ENCODE assay signal across 8 mouse cellular contexts in genomic region chrX:13346696-13347026, GRCm38 (mm10).
DNase-seq lines count a peak whose midpoint lies in the region; ATAC-seq lines count a peak whose summit lies in the region.

No protein-coding gene starts in this region.

- 7% methylated on average over 5 of the region's 5 CpGs for WGBS in forebrain, embryonic 15.5 days

- peak overlapping the region; percentile 43 for H3K9ac ChIP-seq in forebrain, embryonic 15.5 days (replicated peaks)

- peak overlapping the region; percentile 97 for H3K27ac ChIP-seq in forebrain, embryonic 15.5 days (replicated peaks)

- ATAC-seq in forebrain, embryonic 15.5 days (replicated peaks): no peak; the same call in 1 of the 2 replicates

- peak overlapping the region; percentile 58 for H3K4me2 ChIP-seq in forebrain, embryonic 15.5 days (replicated peaks)

- DNase-seq in adrenal gland, postnatal 10 days: peak; percentile 47
- DNase-seq in adrenal gland, postnatal 4 days (ENCODE audit: low spot score in 2 of 2): no peak
- DNase-seq in left cerebral cortex, adult 8-10 months (ENCODE audit: low spot score in 2 of 2): peak; percentile 4 to 11
- no peak for DNase-seq in left cerebral cortex, adult 11 months (ENCODE audit: low spot score)
- peak; percentile 46 to 69 for DNase-seq in kidney, postnatal 4 days
- peak; percentile 68 for DNase-seq in lung, postnatal 36 days
- DNase-seq in thymus, postnatal 14 days: peak; percentile 72

- peaks cover 21% of the 10 kb centered on the region for H3K4me1 ChIP-seq in forebrain, embryonic 15.5 days

- H3K27me3 ChIP-seq in forebrain, embryonic 15.5 days: no peaks in the 10 kb centered on the region

- peak overlapping the region; percentile 45 for H3K4me3 ChIP-seq in forebrain, embryonic 15.5 days

- H3K36me3 ChIP-seq in forebrain, embryonic 15.5 days: no peaks in the 10 kb centered on the region

- no peaks in the 10 kb centered on the region for H3K9me3 ChIP-seq in forebrain, embryonic 15.5 days

Comparison
In these comparisons a context has a peak if more than half of its experiments do, and no peak if none do; other contexts are left out.
1. DNase-seq: peak in adrenal gland, postnatal 10 days (single experiment), left cerebral cortex, adult 8-10 months (2 of 2), kidney, postnatal 4 days (2 of 2), lung, postnatal 36 days (single experiment) and thymus, postnatal 14 days (single experiment); none in adrenal gland, postnatal 4 days (0 of 2) and left cerebral cortex, adult 11 months (single experiment).